Mouse (Mus musculus) urinary bladder, postnatal 25 days (tissue): ENCODE results near the gene Ubxn4.
"Not testable (repeated sequence)": the region's sequence is repeated elsewhere in the genome, so short reads cannot be mapped to it uniquely, and the experiment has no call there.

Experiments
- DNase-seq: peaks from one replicate; pipeline ENCODE4 v3.0.0; 2022; ENCODE audit warnings: low spot score

Gene Ubxn4

DNA sequence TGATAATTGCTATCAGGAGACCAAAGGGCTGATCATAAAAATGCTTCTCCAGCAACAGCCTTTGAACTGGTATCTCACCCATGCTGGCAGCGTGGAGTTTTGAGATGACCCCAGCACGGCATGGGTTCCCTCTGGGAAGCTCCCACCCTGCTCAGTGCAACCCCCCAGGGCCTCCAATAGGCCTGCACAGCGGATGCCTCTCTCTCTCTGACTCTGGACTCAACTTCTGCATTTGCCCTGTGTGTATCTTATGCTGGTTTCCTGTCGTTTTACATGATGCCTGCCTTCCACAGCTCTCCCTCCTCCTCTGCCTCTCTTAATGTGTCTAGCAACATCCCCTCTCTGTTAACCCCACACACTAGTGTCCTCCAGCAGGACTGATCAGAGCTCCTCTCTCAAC is 70.9 kb downstream of the Ubxn4 start:
- no peak for DNase-seq

DNA sequence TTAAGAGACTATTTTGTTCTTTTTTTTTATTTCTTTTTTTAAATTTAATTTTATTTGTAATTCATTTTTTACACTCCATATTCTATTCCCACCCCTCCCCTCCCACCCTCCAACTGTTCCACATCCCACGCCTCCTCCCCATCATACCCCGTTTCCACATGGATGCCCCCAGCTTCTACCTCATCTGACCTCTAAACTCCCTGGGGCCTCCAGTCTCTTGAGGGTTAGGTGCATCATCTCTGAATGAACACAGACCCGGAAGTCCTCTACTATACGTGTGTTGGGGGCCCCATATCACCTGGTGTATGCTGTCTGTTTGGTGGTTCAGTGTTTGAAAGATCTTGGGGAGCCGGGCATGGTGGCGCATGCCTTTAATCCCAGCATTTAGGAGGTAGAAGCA is 75.5 kb downstream of the Ubxn4 start:
- DNase-seq, result not testable (repeated sequence)

DNA sequence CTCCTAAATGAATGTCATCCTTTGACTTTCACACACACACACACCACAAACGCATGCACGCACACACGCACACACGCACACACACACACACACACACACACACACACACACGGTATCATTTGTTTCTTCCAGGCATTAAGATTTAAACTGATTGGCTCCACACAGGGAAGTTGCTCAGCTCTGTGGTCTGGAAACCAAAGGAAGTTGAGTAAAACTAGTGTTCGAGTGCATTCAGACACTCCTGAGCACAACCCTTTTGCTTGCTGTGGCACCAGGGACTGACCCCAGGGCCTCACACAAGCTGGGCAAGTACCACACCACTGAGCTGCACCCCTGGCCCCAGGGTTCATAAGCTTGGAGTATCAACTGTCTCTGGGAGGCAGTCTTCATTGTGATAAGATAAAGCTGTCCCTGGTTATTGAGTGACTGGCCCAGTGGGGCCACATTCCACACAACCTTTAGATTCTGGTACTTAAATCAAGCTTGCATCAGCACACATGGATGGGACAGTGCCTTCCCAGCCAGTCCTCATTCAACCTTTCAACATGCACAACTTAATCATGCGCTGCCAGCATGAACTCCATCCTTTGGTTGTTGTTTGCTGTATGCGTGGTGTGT is 79.4 kb downstream of the Ubxn4 start:
- no peak for DNase-seq

DNA sequence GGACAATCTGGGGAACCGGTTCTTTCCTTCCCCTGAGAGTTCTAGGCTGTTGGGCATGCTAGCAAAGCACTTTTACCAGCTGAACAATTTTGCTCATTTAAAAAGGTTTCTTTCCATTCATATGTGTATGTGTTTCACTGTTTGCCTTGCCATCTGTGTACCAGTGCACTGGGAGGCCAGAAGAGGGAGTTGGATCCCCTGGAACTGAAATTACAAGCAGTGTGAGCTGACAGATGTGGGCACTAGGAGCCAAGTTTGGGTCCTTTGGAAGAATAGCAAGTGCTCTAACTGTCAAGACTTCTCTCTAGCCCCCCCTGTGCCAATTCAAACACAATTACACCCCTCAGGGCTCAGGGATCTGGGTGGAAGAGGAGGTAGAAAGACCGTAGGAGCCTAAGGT is 81.0 kb downstream of the Ubxn4 start:
- DNase-seq, result no peak

DNA sequence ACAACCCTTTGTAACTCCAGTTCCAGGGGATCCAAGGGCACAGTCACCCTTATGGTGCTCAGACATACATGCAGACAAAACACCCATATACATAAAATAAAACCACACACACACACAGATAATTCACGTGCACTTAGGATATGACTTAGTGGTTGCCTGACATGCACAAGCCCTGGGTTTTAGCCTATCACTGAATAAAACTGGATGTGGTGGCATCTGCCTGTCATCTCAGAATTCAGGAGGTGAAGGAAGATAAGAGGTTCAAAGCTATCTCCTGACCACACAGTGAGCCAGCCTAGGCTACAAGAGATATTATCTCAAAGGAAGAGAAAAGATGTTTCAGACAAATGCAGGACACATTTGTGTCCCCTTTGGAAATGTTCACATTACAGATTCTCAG is 83.4 kb downstream of the Ubxn4 start:
- DNase-seq, result no peak

DNA sequence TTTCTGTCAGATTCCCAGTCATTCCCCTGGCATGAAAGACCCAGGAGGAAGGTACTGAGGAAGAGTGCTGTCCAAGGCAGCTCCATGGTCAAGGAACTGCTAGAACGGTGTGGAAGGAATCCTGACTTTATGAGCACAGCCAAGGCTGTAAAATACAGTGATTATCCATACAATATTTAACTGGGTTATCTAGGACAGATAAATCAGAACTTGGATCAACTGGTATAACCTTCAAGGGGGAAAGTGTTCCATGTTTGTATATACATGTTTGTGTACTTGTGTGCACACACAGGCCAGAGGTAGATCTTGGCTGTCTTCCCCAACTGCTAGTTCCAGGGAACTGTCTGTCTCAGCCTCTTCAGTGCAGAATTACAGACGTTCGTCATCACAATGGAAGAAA is 84.5 kb downstream of the Ubxn4 start, which contains the start of gene Lct:
Gene Lct (minus strand): TSS at position 101 of the 400 bp plus-strand sequence.
- DNase-seq, result no peak
